Mouse (Mus musculus) cerebellum, adult 9-11 months (tissue): ENCODE measurements around the gene Bicd2.

ENCODE experiments used
- DNase-seq: peaks from one replicate; pipeline ENCODE4 v3.0.0; 2022

Bicd2 gene

DNA sequence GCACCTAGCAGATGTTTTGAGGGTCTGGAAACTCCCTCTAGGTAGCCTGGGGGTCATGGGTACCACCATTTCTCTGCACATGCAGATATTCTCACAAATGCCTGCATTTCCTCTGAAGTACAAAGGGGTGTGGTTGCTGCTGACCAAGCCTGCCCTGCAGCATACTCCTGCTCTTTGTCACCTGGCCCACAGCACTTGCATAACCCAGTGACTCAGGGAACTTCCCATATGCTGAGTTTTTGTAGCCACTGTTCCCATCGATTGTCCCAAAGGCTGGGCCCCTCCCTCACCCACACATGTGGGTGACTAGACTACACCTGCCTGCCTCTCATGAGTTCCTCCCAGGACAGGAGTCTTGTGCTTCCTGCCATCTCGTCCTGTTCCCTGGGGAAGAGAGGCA is 61.2 kb downstream of the Bicd2 start:
- DNase-seq: no peak

DNA sequence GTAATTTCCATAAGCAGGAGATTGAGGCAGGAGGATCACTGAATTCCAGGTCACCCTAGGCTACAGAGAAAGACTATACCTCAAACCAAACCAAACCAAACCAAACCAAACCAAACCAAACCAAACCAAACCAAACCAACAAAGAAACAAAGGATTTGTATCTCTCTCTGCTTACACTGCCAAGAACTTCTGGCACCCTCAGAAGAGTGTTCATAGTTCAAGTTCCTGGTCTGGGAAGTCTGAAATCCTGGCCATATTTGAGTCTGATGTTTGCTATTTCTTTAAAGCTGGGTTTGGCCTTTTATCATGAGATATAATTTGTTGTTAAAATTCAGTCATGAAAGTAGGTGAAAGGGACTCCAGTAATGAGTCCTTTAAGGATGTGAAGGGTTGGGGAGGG is 66.4 kb downstream of the Bicd2 start:
- DNase-seq: no peak

GRCm38 (mm10) chr13:49420754-49421605 is 79.6 kb downstream of the Bicd2 start, which contains the start of gene Ippk:
Gene Ippk (plus strand): TSS chr13:49421249.
- peak; percentile 99 for DNase-seq

DNA sequence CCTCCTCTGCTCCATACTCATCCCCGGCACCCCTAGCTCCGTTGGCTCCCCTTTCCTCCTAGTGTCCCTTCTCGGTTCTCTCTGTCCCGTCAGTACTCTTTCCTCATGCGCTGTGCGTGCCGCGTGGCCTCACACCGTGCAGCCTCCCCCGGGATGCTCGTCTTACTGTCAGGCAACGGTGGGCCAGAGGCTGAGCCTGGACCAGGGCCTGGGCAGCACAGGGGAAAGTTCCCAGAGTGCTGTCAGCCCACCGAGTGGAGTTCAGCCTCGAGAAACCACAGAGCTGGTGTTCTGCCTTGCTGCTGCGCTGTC is 80.2 kb downstream of the Bicd2 start:
- DNase-seq: no peak

GRCm38 (mm10) chr13:49421959-49422358 is 80.6 kb downstream of the Bicd2 start:
- DNase-seq: no peak

DNA sequence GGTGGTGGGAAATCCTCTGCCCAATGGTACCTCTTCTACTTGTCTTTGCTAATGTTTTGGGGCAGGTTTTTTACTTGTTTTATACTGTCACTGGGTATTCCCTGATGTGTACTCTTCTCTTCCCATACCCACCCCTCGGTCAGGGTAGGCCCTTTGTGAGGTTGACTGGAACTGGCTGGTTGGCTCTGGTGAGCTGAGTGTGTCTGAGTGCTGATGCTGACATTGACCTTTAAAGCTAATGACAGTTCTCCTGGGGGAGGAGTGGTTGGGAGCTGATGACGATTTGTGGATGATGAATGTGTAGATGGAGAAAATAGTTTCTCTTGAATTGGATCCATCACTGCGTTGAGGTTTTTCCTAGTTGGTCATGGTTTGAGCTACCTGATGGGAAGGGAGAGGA is 85.4 kb downstream of the Bicd2 start:
- no peak for DNase-seq

DNA sequence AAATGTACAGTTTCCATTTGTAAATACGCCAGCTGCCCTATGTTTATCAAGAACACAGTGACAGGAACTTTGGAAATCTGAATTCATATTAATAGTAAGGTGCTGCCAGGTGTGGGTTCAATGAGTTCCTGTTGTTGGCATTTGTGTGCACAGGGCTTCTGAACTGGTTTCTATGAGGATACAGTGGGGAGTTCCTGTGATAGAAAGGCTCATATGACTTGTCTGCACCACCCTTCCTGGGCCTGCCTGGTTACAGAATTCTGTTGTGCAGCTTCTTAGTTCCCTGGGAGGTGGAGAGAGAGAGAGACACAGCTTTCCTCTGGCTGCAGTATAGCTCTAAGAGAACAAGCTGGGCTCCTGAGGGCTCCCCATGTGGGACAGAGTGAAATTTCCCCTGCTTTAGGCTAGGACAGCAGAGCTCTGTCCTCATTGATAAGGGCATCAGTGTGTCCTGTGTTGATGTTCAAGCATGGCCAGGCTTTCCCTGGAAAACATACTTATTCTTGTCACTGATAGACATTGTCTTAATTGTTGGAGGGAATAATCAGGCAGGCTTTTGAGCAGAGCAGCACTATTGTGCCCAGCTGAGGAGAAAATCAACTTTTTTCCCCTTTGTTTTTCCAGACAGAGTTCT is 86.8 kb downstream of the Bicd2 start:
- DNase-seq: no peak

DNA sequence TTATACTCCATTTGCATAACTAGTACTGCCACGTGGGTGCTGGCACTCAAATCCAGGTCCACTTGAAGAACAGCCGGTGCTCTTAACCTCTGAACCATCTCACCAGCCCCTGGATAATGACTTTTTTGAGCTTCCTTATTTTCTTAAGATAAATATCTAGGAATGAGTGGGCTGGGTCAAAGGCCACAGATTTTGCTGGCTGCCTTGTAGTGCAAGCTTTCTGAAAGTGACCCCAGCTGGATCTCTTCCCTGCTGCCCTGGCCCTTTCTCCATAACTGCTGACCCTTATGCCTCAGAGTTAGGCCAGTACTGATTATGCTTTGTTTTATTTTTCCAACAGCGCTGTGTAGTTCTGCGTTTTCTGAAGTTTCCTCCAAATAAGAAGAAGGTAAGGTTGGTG is 89.1 kb downstream of the Bicd2 start:
- DNase-seq: no peak

DNA sequence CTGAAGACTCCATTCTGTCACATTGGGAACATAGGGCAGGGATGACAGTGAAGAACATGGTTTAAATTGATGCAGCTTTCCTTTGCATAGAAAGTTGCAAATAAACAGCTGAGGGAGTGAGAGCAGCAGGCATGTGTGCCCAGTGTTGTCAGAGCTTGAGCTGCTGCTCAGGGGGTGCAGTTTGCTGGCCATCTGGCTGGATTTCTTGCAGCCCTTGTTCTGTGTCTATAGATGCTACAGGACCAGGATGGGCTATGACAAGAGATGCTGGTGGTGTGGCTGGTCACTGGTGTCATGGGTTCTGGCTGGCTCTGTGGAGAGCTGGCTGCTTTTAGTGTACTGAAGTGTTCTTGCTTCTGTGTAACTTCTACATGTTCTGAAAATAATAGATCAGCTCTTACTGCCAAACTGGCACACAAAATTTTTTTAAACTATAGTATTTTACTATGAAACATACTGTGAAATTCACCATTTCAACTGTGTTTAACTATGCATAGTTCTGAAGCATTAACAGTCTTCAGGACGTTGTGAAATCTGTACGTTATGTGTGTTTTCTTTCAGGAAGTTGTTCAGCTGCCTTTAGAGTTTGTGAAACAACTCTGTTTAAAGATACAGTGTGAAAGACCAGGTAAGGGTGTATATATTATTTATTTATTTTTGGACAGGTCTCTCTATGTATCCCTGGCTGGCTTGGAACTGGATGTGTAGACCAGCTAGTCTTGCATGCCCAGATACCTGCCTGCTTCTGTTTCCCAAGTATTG is 92.1 kb downstream of the Bicd2 start:
- no peak for DNase-seq

GRCm38 (mm10) chr13:49435745-49436144 is 94.4 kb downstream of the Bicd2 start:
- no peak for DNase-seq

- peak; percentile 20 for DNase-seq
Measured at GRCm38 (mm10) chr13:49436170-49436569, 94.8 kb downstream of the Bicd2 start.
